12 mouse cellular contexts compared by ENCODE assay signal in genomic region chr11:119975739-119976501, GRCm38 (mm10). TPM values are rescaled to one million over a fixed set of nuclear protein-coding genes. Genes with fewer than 3 reads are reported as not detected.
A peak's percentile ranks its signal among the peaks of the same experiment; 100 is the strongest.
DNase-seq lines count a peak whose midpoint lies in the region; ATAC-seq lines count a peak whose summit lies in the region.
"Had no signal": no experiment of that assay in that cellular context is flagged by ENCODE, and none has a peak within 500 bp of the region (broad histone marks: within the 10 kb centered on the region; RNA-seq: fewer than 3 reads in every experiment).

No protein-coding gene starts in this region.

- H3K4me3 ChIP-seq in limb, embryonic 15.5 days: no peak overlapping the region
- no peak overlapping the region for H3K4me3 ChIP-seq in limb, embryonic 10.5 days
- no peak overlapping the region for H3K4me3 ChIP-seq in brown adipose tissue, adult 24 weeks (ENCODE audit: insufficient read depth, low read depth, low read length)
- H3K4me3 ChIP-seq in lung, embryonic 15.5 days: no peak overlapping the region
- no peak overlapping the region for H3K4me3 ChIP-seq in heart, embryonic 11.5 days (ENCODE audit: low read depth, low read length)
- H3K4me3 ChIP-seq: heart, embryonic 15.5 days; limb, embryonic 12.5 days had no signal

- 0 out of 2 replicates have a peak overlapping the region, but pooled peaks have one; percentile 57 for H3K27ac ChIP-seq in limb, embryonic 15.5 days
- no peak overlapping the region for H3K27ac ChIP-seq in limb, embryonic 10.5 days
- H3K27ac ChIP-seq in brown adipose tissue, adult 24 weeks (replicated peaks; ENCODE audit: low read depth, low read length): peak overlapping the region; percentile 36; the same call in 1 of the 2 replicates
- H3K27ac ChIP-seq in lung, embryonic 15.5 days: peak overlapping the region; percentile 79
- H3K27ac ChIP-seq in heart, embryonic 11.5 days (ENCODE audit: low read depth, low read length): no peak overlapping the region
- H3K27ac ChIP-seq: heart, embryonic 15.5 days had no signal

- H3K9me3 ChIP-seq in limb, embryonic 15.5 days: no peaks in the 10 kb centered on the region
- H3K9me3 ChIP-seq in limb, embryonic 10.5 days (replicated peaks): no peaks in the 10 kb centered on the region
- H3K9me3 ChIP-seq in lung, embryonic 15.5 days: no peaks in the 10 kb centered on the region
- H3K9me3 ChIP-seq in heart, embryonic 11.5 days (replicated peaks; ENCODE audit: control insufficient read depth, low read length): no peaks in the 10 kb centered on the region
- H3K9me3 ChIP-seq: heart, embryonic 15.5 days; limb, embryonic 12.5 days had no signal

- DNase-seq in limb, embryonic 10.5 days (ENCODE audit: low spot score): no peak
- DNase-seq in urinary bladder, postnatal 25 days (ENCODE audit: low spot score): peak; percentile 47
- no peak for DNase-seq in kidney, adult 8-10 months
- no peak for DNase-seq in gastrocnemius, adult 18-20 months (ENCODE audit: low spot score)
- DNase-seq: kidney, adult 9 months had no signal

- no peak overlapping the region for H3K4me2 ChIP-seq in limb, embryonic 15.5 days
- no peak overlapping the region for H3K4me2 ChIP-seq in lung, embryonic 15.5 days
- no peak overlapping the region for H3K4me2 ChIP-seq in heart, embryonic 11.5 days
- H3K4me2 ChIP-seq: heart, embryonic 15.5 days; limb, embryonic 12.5 days had no signal

- peaks cover 20% of the 10 kb centered on the region for H3K4me1 ChIP-seq in limb, embryonic 15.5 days
- H3K4me1 ChIP-seq in limb, embryonic 10.5 days: no peaks in the 10 kb centered on the region; the same call in none of the 2 replicates
- H3K4me1 ChIP-seq in brown adipose tissue, adult 24 weeks (ENCODE audit: control insufficient read depth, insufficient read depth, insufficient read length, low read length): peaks cover 24% of the 10 kb centered on the region
- H3K4me1 ChIP-seq in lung, embryonic 15.5 days: peaks cover 24% of the 10 kb centered on the region
- no peaks in the 10 kb centered on the region for H3K4me1 ChIP-seq in heart, embryonic 11.5 days (ENCODE audit: control insufficient read depth, insufficient read depth, low read length)
- H3K4me1 ChIP-seq: heart, embryonic 15.5 days had no signal

- H3K36me3 ChIP-seq in limb, embryonic 15.5 days: peaks cover 6% of the 10 kb centered on the region
- peaks cover 10% of the 10 kb centered on the region for H3K36me3 ChIP-seq in limb, embryonic 10.5 days
- peaks cover 3% of the 10 kb centered on the region; the same call in 1 of the 2 replicates for H3K36me3 ChIP-seq in lung, embryonic 15.5 days
- 0 out of 2 replicates have a peak, but pooled peaks cover 3% of the 10 kb centered on the region for H3K36me3 ChIP-seq in heart, embryonic 11.5 days (ENCODE audit: control insufficient read depth, insufficient read depth, low read length)
- H3K36me3 ChIP-seq: heart, embryonic 15.5 days had no signal

- 54% methylated on average over 8 of the region's 8 CpGs for WGBS in limb, embryonic 15.5 days
- 78% methylated on average over 8 of the region's 8 CpGs for WGBS in limb, embryonic 10.5 days
- WGBS in lung, embryonic 15.5 days: 58% methylated on average over 8 of the region's 8 CpGs
- WGBS in heart, embryonic 11.5 days (ENCODE audit: insufficient replicate concordance): 72% methylated on average over 8 of the region's 8 CpGs

- no peaks in the 10 kb centered on the region for H3K27me3 ChIP-seq in limb, embryonic 15.5 days
- no peaks in the 10 kb centered on the region for H3K27me3 ChIP-seq in limb, embryonic 10.5 days (ENCODE audit: low read depth, poor library complexity, severe bottlenecking)
- H3K27me3 ChIP-seq in lung, embryonic 15.5 days: no peaks in the 10 kb centered on the region
- no peaks in the 10 kb centered on the region for H3K27me3 ChIP-seq in heart, embryonic 11.5 days (ENCODE audit: control insufficient read depth, insufficient read depth, low read length)
- H3K27me3 ChIP-seq: heart, embryonic 15.5 days; limb, embryonic 12.5 days had no signal

- H3K9ac ChIP-seq in limb, embryonic 15.5 days: no peak overlapping the region
- H3K9ac ChIP-seq in lung, embryonic 15.5 days: no peak overlapping the region
- no peak overlapping the region for H3K9ac ChIP-seq in heart, embryonic 11.5 days (ENCODE audit: low read depth, low read length)
- H3K9ac ChIP-seq: heart, embryonic 15.5 days; limb, embryonic 12.5 days had no signal

- peak; percentile 42; the same call in 1 of the 2 replicates for ATAC-seq in limb, embryonic 15.5 days (ENCODE audit: insufficient number of reproducible peaks, low FRiP score, low TSS enrichment, low read depth)
- ATAC-seq in lung, embryonic 15.5 days (ENCODE audit: borderline replicate concordance, extremely low read depth, low FRiP score, low TSS enrichment): peak; percentile 77
- no peak for ATAC-seq in heart, embryonic 11.5 days (replicated peaks; ENCODE audit: insufficient number of reproducible peaks, low FRiP score, low TSS enrichment)
- ATAC-seq: forebrain, embryonic 16.5 days had no signal

RNA-seq across cellular contexts. Expression of gene Baiap2, which starts 33.4 kb away (rescaled TPM):
- polyA plus RNA-seq in limb, embryonic 15.5 days (2015; fragmentation: Nextera tagmentation; extraction: Ambion mirVana): 40.2 and 41.9 TPM in 2 replicates
- 13.3 and 13.8 TPM in 2 replicates for polyA plus RNA-seq in limb, embryonic 10.5 days (2016; fragmentation: Nextera tagmentation; extraction: Ambion mirVana)
- polyA plus RNA-seq in brown adipose tissue, adult 24 weeks (2012; ENCODE audit: insufficient read depth, insufficient read length, missing spikeins): 2.7 and 5.5 TPM in 2 replicates
- 26.2 and 28.9 TPM in 2 replicates for polyA plus RNA-seq in lung, embryonic 15.5 days (2015; fragmentation: Nextera tagmentation; extraction: Ambion mirVana)
- 12.8 and 15.4 TPM in 2 replicates for polyA plus RNA-seq in heart, embryonic 11.5 days (2014; fragmentation: Nextera tagmentation; extraction: Ambion mirVana)
- total RNA-seq in gastrocnemius, adult 18-20 months (2021): 1 to 10 TPM; 1.1 to 1.9 TPM

Comparison
In these comparisons a context has a peak if more than half of its experiments do, and no peak if none do; other contexts are left out.
1. H3K27ac ChIP-seq: peak in limb, embryonic 15.5 days (single experiment), brown adipose tissue, adult 24 weeks (single experiment) and lung, embryonic 15.5 days (single experiment); none in limb, embryonic 10.5 days (single experiment) and heart, embryonic 11.5 days (single experiment).